Mouse (Mus musculus): ENCODE results near the gene Khdc3.
"Not testable (repeated sequence)": the region's sequence is repeated elsewhere in the genome, so short reads cannot be mapped to it uniquely, and the experiment has no call there.

The Khdc3 gene

GRCm38 (mm10) chr9:73097898-73098297 is 3.7 kb upstream of the Khdc3 start:
- in situ Hi-C loops (cut with MseI, MboI), result loop anchor here in 1 of 2 experiments (10.0 kb wide), 1 partner anchor 133 kb away; no protein-coding TSS in a partner anchor

- in situ Hi-C loops (cut with MseI, MboI), result no loop called here
Observed at GRCm38 (mm10) chr9:73102181-73102580, 545 bp downstream of the Khdc3 start, which contains the start of gene Gm20509. Gm20509 (plus strand) TSS chr9:73102470.

- in situ Hi-C loops (cut with MseI, MboI), result no loop called here
Observed at GRCm38 (mm10) chr9:73103159-73103879, 1.7 kb downstream of the Khdc3 start.

- in situ Hi-C loops (cut with MseI, MboI), result no loop called here
Observed at GRCm38 (mm10) chr9:73103880-73104198, 2.2 kb downstream of the Khdc3 start.

- in situ Hi-C loops (cut with MseI, MboI), result no loop called here
Observed at GRCm38 (mm10) chr9:73105141-73105540, 3.5 kb downstream of the Khdc3 start.

- in situ Hi-C loops (cut with MseI, MboI), result no loop called here
Observed at GRCm38 (mm10) chr9:73105771-73106170, 4.1 kb downstream of the Khdc3 start.

- in situ Hi-C loops (cut with MseI, MboI), result no loop called here
Observed at GRCm38 (mm10) chr9:73112919-73113906, 11.6 kb downstream of the Khdc3 start, which contains the start of gene Rsl24d1. Rsl24d1 (plus strand) TSS chr9:73113426.

- in situ Hi-C loops (cut with MseI, MboI), result not testable (repeated sequence)
Observed at GRCm38 (mm10) chr9:73116704-73117103, 15.1 kb downstream of the Khdc3 start.

- in situ Hi-C loops (cut with MseI, MboI), result no loop called here
Observed at GRCm38 (mm10) chr9:73118012-73118411, 16.4 kb downstream of the Khdc3 start.

GRCm38 (mm10) chr9:73121735-73122134 is 20.1 kb downstream of the Khdc3 start:
- in situ Hi-C loops (cut with MseI, MboI), result no loop called here

- in situ Hi-C loops (cut with MseI, MboI), result no loop called here
Observed at GRCm38 (mm10) chr9:73125043-73125570, 23.5 kb downstream of the Khdc3 start.

GRCm38 (mm10) chr9:73127457-73127856 is 25.8 kb downstream of the Khdc3 start:
- in situ Hi-C loops (cut with MseI, MboI), result no loop called here

- in situ Hi-C loops (cut with MseI, MboI), result no loop called here
Observed at GRCm38 (mm10) chr9:73129875-73130274, 28.2 kb downstream of the Khdc3 start.

- in situ Hi-C loops (cut with MseI, MboI), result no loop called here
Observed at GRCm38 (mm10) chr9:73130529-73130928, 28.9 kb downstream of the Khdc3 start.

- in situ Hi-C loops (cut with MseI, MboI), result no loop called here
Observed at GRCm38 (mm10) chr9:73137341-73137886, 35.8 kb downstream of the Khdc3 start.

Data from mouse trophoblast stem cell (cell line).